Mouse (Mus musculus) hindbrain, embryonic 15.5 days (tissue): ENCODE measurements around the gene Kcnma1. TPM values are rescaled to one million over a fixed set of nuclear protein-coding genes. Genes with fewer than 3 reads are reported as not detected.

Experiments used
- ATAC-seq: fragments of 200-750 bp; cut with Nextera tagmentation; 2 replicates; pipeline ENCODE4 v1.8.0; 2017; ENCODE audit warnings: low read depth, moderate number of reproducible peaks, moderate TSS enrichment; ENCODE audit not compliant: low FRiP score
- H3K27ac ChIP-seq: fragments of 300-500 bp; sonication (generic); replicated peaks from 2 replicates; pipeline ENCODE4 v1.5.1; 2015; ENCODE audit warnings: mild to moderate bottlenecking, inconsistent platforms
- H3K27me3 ChIP-seq: fragments of 300-500 bp; sonication (generic); 2 replicates; pipeline ENCODE4 v1.6.1; 2015; ENCODE audit warnings: control low read depth, inconsistent platforms
- H3K36me3 ChIP-seq: fragments of 300-500 bp; sonication (generic); 2 replicates; pipeline ENCODE4 v1.6.1; 2015; ENCODE audit warnings: control low read depth, inconsistent platforms
- H3K4me1 ChIP-seq: fragments of 300-500 bp; sonication (generic); replicated peaks from 2 replicates; pipeline ENCODE4 v1.6.1; 2015; ENCODE audit warnings: control low read depth, inconsistent platforms
- H3K4me2 ChIP-seq: fragments of 300-500 bp; sonication (generic); 2 replicates; pipeline ENCODE4 v1.6.1; 2015; ENCODE audit warnings: moderate library complexity, mild to moderate bottlenecking, inconsistent platforms
- H3K4me3 ChIP-seq: fragments of 300-500 bp; sonication (generic); 2 replicates; pipeline ENCODE4 v1.5.1; 2015; ENCODE audit warnings: mild to moderate bottlenecking, inconsistent platforms
- H3K9ac ChIP-seq: fragments of 300-500 bp; sonication (generic); 2 replicates; pipeline ENCODE4 v1.6.1; 2015; ENCODE audit warnings: inconsistent platforms
- H3K9me3 ChIP-seq: fragments of 300-500 bp; sonication (generic); 2 replicates; pipeline ENCODE4 v1.6.1; 2016; ENCODE audit warnings: control low read depth, inconsistent platforms
- whole genome bisulfite sequencing: fragments of 180-500 bp; shearing (Covaris S2); methylation state at CpG from one replicate; pipeline ENCODE4 v1.1.7; 2015; 5-methylcytosine and 5-hydroxymethylcytosine counted together
- polyA plus RNA-seq: library from polyadenylated mRNA; unstranded; fragments of >200 nt; fragmentation: Nextera tagmentation; extraction: Ambion mirVana; gene quantifications from 2 replicates; pipeline ENCODE4 v1.2.1, GENCODE M21; 2015

Gene Kcnma1
- polyA plus RNA-seq, 1 experiment from 2014 or later = 16.6 TPM

DNA sequence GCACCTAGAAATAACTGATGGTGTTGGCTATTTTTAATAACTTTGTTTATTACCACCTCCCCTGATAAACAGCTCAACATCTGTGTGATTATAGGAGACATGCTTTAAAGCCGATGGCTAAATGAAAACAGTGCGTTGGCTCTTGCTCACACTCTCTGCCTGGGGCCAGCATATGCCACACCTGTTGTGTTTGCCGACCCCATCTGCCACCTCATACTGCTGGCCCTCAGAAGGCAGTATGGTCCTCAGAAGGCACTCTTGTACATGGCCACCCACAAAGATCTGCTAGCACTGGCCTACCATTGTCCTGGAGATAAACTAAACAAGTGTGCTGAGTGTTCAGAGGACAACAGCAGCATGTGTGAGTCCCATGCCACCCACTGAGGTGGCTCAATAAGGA, 118.3 kb downstream of the Kcnma1 start:
- peaks cover 13% of the 10 kb centered on the region for H3K4me1 ChIP-seq
- 67% methylated on average over 3 of the region's 3 CpGs for WGBS
- H3K9ac ChIP-seq = no peak overlapping the region
- no peak for ATAC-seq
- H3K4me3 ChIP-seq = no peak overlapping the region
- H3K27ac ChIP-seq = no peak overlapping the region
- H3K9me3 ChIP-seq = no peaks in the 10 kb centered on the region
- H3K36me3 ChIP-seq = no peaks in the 10 kb centered on the region
- H3K4me2 ChIP-seq = no peak overlapping the region
- H3K27me3 ChIP-seq = no peaks in the 10 kb centered on the region

DNA sequence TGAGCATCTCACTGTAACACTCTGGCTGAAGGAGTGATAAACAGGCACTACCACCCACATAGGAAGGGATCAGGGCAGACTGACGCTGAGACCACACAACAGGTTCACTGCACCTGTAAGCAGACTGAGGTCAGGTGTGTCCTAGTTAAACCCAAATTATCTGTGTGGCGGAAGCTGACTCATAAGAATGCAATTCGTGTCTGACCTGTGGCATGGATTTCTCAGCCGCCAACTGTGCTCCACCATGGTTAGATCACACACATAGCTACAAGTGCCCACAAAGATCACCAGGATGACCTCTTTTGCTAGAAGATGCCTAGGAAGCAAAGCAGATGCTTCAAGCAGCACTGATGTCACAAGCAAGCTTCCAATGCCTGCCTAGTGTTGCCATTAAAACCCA, 128.2 kb downstream of the Kcnma1 start:
- no peak overlapping the region for H3K27ac ChIP-seq
- no peaks in the 10 kb centered on the region for H3K36me3 ChIP-seq
- WGBS = 86% methylated on average over 4 of the region's 4 CpGs
- no peaks in the 10 kb centered on the region for H3K9me3 ChIP-seq
- ATAC-seq = no peak
- H3K4me2 ChIP-seq = no peak overlapping the region
- no peak overlapping the region for H3K4me3 ChIP-seq
- no peaks in the 10 kb centered on the region for H3K4me1 ChIP-seq
- no peaks in the 10 kb centered on the region for H3K27me3 ChIP-seq
- H3K9ac ChIP-seq = no peak overlapping the region

DNA sequence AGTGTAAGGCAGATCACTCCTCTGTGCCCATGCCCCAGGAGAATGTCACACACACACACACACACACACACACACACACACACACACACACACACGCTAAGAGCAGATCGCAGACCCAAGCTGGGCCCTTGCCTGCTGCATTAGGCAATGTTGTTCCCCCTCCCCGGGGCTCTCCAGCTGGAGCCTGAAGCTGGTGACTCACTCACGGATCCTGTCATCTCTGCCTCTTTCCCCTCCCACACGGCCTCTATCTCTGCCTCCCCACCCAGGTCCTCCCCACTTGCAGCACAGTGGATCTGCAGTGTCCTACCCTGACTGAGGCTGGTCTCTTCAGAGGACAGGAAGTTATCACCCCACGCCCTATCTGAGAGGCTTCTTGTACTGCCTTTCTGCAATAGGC, 128.8 kb downstream of the Kcnma1 start:
- WGBS = 48% methylated on average over 6 of the region's 6 CpGs
- H3K9ac ChIP-seq = no peak overlapping the region
- no peaks in the 10 kb centered on the region for H3K9me3 ChIP-seq
- 0 out of 2 replicates have a peak, but pooled peaks have one; percentile 38 for ATAC-seq
- no peak overlapping the region for H3K4me2 ChIP-seq
- no peak overlapping the region for H3K27ac ChIP-seq
- H3K4me1 ChIP-seq = no peaks in the 10 kb centered on the region
- H3K4me3 ChIP-seq = no peak overlapping the region
- H3K27me3 ChIP-seq = no peaks in the 10 kb centered on the region
- H3K36me3 ChIP-seq = no peaks in the 10 kb centered on the region

DNA sequence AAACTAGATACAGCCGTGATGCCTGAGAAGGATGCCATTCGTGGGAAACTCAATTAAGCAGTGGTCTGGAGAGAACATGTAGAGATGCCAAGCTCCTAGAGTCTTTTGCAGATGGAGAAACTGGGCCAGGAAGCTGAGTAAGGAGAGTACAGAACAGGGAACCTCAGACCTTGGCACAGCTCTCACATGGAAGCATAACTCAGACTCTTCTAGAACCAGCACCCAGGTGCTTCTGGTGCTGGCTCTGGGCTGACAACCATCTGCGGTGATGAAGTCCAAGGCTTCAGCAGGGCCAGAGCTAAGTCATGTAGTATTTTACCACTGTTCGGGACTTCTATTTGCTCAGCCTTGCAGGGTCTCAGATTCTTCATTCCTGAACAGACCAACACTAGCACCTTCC, 129.2 kb downstream of the Kcnma1 start:
- H3K27me3 ChIP-seq = no peaks in the 10 kb centered on the region
- no peaks in the 10 kb centered on the region for H3K4me1 ChIP-seq
- WGBS = 90% methylated on average over 4 of the region's 4 CpGs
- no peak overlapping the region for H3K4me3 ChIP-seq
- no peak for ATAC-seq
- H3K4me2 ChIP-seq = no peak overlapping the region
- no peak overlapping the region for H3K27ac ChIP-seq
- no peaks in the 10 kb centered on the region for H3K36me3 ChIP-seq
- H3K9ac ChIP-seq = no peak overlapping the region
- H3K9me3 ChIP-seq = no peaks in the 10 kb centered on the region

DNA sequence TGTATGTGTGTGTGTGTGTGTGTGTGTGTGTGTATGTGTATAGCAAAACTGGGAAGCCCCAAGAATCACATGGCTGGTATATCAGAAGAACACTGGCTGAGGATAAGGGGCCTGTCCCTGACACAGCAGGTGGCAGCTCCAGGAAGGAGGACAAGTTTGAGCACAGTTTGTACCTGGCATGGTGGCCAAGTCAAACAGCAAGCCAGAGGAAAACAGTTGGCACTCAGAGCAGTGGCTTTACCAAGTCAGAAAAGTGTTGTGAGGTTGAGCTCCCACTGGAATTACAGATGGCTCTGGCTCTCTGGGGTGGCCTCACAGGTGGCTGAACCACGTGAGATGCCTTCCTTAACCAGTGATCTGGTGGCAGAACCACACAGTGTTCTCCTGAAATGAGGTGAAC, 132.3 kb downstream of the Kcnma1 start:
- no peak overlapping the region for H3K4me3 ChIP-seq
- WGBS = 71% methylated on average over 1 of the region's 1 CpGs
- no peak overlapping the region for H3K4me2 ChIP-seq
- H3K27ac ChIP-seq = no peak overlapping the region
- H3K4me1 ChIP-seq = no peaks in the 10 kb centered on the region
- ATAC-seq = no peak
- no peaks in the 10 kb centered on the region for H3K9me3 ChIP-seq
- no peak overlapping the region for H3K9ac ChIP-seq
- no peaks in the 10 kb centered on the region for H3K27me3 ChIP-seq
- no peaks in the 10 kb centered on the region for H3K36me3 ChIP-seq

DNA sequence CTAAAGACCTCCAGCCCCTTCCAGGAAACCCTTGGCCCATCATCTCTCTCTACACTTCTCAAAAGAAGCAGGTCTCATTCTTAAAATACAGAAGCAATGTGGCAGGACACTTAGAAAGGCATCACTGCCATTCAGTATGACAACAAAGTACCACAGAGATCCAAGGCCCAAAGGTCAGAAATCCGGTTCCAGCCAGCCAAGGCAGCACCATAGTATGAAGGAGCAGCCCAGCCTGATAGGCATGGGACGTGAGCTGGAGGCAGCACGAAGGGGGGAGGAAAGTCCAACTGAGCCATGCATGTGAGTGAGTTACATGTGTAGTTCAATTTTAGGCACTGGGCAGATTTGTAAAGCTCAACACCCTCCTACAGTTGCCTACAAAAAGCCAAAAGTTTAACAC, 135.0 kb downstream of the Kcnma1 start:
- 79% methylated on average over 3 of the region's 3 CpGs for WGBS
- Histone ChIP-seq H3K9ac (no peak overlapping the region), H3K4me1 (peaks cover 6% of the 10 kb centered on the region; the same call in 1 of the 2 replicates), H3K4me2 (no peak overlapping the region), H3K27ac (no peak overlapping the region), H3K36me3 (no peaks in the 10 kb centered on the region), H3K27me3 (no peaks in the 10 kb centered on the region), H3K9me3 (no peaks in the 10 kb centered on the region), H3K4me3 (no peak overlapping the region)
- ATAC-seq = no peak

DNA sequence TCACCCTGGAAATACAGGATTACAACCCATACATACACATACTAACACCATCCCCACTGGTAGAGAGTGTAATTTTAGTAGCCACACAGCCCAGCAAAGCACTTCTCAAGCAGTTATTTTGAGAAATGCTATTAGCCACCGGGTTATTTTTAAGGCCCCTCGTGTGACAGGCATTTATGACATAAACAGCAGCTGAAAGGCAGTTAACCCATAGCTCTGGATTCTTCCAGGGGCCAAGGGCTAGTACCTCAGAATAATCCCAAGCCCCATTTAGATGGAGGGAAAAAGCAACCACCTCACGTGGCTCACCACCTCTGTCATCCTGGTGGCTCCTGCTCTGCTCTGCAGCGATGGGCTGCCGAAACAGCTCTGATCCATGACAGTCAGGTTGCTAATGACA, 136.7 kb downstream of the Kcnma1 start:
- H3K4me3 ChIP-seq = no peak overlapping the region

DNA sequence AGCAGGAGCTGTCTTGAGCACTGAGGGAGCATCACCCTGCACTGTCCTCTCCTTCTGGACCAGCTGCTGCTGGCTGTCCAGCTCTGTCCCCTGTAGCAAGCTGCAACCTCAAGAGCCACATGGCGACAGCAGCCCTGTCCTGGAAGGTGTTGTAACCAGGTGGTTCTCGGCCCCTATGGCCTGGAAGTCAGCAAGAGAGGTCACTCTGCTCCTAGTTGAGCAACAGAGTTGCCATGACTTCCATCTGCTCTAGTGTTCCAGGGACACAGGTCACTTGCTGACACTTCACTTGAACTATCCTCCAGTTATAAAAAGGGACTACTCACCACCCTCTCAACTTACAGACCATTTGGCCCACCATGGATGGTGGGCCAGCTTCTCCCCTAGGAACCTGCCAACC, 139.7 kb downstream of the Kcnma1 start:
- peaks cover 22% of the 10 kb centered on the region for H3K4me1 ChIP-seq
- H3K27me3 ChIP-seq = no peaks in the 10 kb centered on the region
- no peaks in the 10 kb centered on the region for H3K9me3 ChIP-seq
- H3K4me3 ChIP-seq = no peak overlapping the region
- no peak for ATAC-seq
- H3K4me2 ChIP-seq = no peak overlapping the region
- no peak overlapping the region for H3K27ac ChIP-seq
- H3K9ac ChIP-seq = no peak overlapping the region
- 93% methylated on average over 2 of the region's 2 CpGs for WGBS
- H3K36me3 ChIP-seq = no peaks in the 10 kb centered on the region

More for the DNA sequence above, 136.7 kb downstream of the Kcnma1 start:
- H3K27ac ChIP-seq = no peak overlapping the region
- H3K27me3 ChIP-seq = no peaks in the 10 kb centered on the region
- no peaks in the 10 kb centered on the region for H3K9me3 ChIP-seq
- H3K9ac ChIP-seq = no peak overlapping the region
- no peak overlapping the region for H3K4me2 ChIP-seq
- no peaks in the 10 kb centered on the region for H3K36me3 ChIP-seq
- 85% methylated on average over 5 of the region's 5 CpGs for WGBS
- peaks cover 6% of the 10 kb centered on the region; the same call in 1 of the 2 replicates for H3K4me1 ChIP-seq
- no peak for ATAC-seq

DNA sequence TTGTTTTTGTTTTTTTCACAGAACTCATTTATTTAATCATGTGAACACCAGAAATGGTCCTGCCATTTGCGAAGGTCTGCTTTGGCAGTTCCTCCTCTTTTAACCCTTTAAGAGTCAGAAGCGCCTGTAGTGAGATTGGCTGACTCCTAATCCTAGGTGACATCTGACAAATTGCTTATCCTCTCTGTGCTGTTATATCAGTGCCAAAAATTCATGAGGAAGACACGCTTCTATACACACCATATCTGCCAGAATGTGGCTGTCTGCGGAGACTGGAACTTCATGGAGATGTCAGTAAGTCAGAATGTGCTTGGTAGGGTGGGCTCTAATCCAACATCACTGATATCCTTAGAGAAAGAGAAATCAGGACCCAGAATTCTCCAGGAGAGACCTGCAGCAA, 157.3 kb downstream of the Kcnma1 start:
- H3K9ac ChIP-seq = no peak overlapping the region
- no peak for ATAC-seq
- no peaks in the 10 kb centered on the region for H3K4me1 ChIP-seq
- H3K9me3 ChIP-seq = no peaks in the 10 kb centered on the region
- H3K27me3 ChIP-seq = no peaks in the 10 kb centered on the region
- 74% methylated on average over 4 of the region's 4 CpGs for WGBS
- no peak overlapping the region for H3K4me2 ChIP-seq
- no peak overlapping the region for H3K27ac ChIP-seq
- H3K4me3 ChIP-seq = no peak overlapping the region
- H3K36me3 ChIP-seq = no peaks in the 10 kb centered on the region

DNA sequence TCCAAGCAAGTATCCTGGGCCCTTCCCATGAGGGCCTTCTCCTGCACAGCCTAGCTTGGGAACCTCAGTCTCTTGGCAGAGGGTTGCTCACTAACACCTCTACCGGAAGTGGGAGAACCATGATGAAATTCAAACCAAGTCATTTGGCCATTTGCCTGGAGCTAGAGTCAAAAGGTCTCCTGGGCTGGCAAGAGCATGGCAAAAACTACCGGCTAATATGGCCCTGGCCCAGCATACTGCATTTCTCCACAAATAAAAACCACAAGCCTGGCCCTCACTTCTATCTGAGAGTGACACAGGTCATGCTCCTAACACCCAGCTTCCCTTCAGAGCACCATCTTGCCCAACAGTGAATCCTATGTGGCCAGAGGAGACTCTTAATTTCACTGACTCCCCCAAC, 159.3 kb downstream of the Kcnma1 start:
- Histone ChIP-seq H3K36me3 (no peaks in the 10 kb centered on the region), H3K4me2 (no peak overlapping the region), H3K27me3 (no peaks in the 10 kb centered on the region), H3K4me1 (0 out of 2 replicates have a peak, but pooled peaks cover 4% of the 10 kb centered on the region), H3K9ac (no peak overlapping the region), H3K4me3 (no peak overlapping the region), H3K9me3 (no peaks in the 10 kb centered on the region), H3K27ac (no peak overlapping the region)
- 67% methylated on average over 2 of the region's 2 CpGs for WGBS
- no peak for ATAC-seq

DNA sequence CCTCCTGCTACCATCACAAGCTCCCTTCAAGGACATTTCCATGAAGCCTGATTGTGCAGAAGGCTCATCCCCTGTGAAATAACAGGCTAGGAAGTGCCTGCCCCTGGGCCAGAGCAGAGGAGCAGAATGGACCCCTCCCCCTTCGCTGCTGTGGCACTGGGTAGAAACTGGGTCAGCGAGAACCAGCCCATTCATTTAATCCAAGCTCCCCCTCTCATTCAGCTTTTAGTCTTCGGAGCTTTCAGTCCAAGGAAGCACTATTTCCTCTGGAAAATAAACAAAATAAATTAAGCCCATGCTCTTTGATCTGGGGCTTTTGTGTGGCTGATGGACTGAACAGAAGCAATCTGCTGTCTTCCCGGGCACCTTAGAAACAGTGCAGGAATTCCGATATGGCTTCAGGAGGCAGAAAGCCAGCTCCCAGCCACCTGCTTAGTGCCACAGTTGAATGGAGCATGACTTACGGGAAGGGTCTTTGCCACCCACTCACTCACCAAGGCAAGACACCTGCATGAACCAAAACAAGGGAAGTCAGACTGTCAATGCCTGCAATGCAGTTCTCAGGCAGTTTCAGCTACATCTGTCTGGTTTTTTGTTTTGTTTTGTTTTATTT, 165.7 kb downstream of the Kcnma1 start:
- WGBS = 13% methylated on average over 6 of the region's 6 CpGs
- Histone ChIP-seq H3K27ac (peak overlapping the region; percentile 68), H3K4me3 (no peak overlapping the region), H3K4me2 (peak overlapping the region; percentile 7; the same call in 1 of the 2 replicates), H3K9me3 (no peaks in the 10 kb centered on the region), H3K9ac (no peak overlapping the region), H3K27me3 (no peaks in the 10 kb centered on the region), H3K4me1 (peaks cover 21% of the 10 kb centered on the region), H3K36me3 (no peaks in the 10 kb centered on the region)
- ATAC-seq = peak; percentile 84

DNA sequence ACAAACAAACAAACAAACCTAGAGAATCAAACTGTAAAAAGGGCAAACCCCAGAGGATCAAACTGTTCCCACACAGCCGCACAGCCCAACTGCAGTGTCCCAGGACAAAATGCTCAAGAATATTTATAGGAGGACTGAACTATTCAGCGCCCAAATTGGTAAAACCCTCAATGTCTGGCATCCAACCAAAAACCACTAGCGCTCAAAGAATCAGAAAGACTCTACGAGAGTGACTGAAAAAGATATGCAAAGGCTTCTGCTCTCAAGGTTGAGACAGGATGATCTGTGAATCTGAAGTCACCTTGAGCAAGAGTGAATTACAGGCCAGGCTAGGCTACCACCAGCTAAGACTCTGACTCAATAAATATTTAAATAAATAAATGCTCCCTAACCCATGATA, 167.6 kb downstream of the Kcnma1 start:
- H3K4me2 ChIP-seq = no peak overlapping the region
- H3K27me3 ChIP-seq = no peaks in the 10 kb centered on the region
- H3K4me3 ChIP-seq = no peak overlapping the region
- no peaks in the 10 kb centered on the region for H3K36me3 ChIP-seq
- H3K9me3 ChIP-seq = no peaks in the 10 kb centered on the region
- no peak overlapping the region for H3K9ac ChIP-seq
- H3K27ac ChIP-seq = no peak overlapping the region
- ATAC-seq = no peak
- WGBS = 84% methylated on average over 4 of the region's 4 CpGs
- H3K4me1 ChIP-seq = peaks cover 21% of the 10 kb centered on the region

DNA sequence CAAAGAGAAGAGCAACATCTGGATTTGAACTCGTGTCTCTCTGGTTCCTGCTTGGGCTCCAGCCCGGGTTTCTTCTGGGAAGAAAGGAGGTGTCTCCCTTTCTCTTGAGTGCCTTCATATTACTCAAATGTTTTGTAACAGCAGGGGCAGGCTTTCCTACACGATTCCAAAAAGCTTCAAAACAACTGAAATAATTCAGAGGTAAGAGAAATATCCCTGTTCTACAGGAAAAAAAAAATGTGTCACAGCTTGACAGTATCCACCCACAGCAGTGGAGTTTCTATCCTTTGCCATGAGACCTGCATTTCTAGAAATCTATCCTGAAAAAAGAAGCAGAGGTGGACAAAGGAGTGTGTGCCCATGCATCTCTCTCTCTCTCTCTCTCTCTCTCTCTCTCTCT, 172.3 kb downstream of the Kcnma1 start:
- H3K36me3 ChIP-seq = no peaks in the 10 kb centered on the region
- no peak overlapping the region for H3K4me3 ChIP-seq
- H3K4me2 ChIP-seq = no peak overlapping the region
- no peak overlapping the region for H3K27ac ChIP-seq
- H3K27me3 ChIP-seq = no peaks in the 10 kb centered on the region
- no peaks in the 10 kb centered on the region for H3K9me3 ChIP-seq
- ATAC-seq = no peak
- H3K4me1 ChIP-seq = peaks cover 4% of the 10 kb centered on the region; the same call in 1 of the 2 replicates
- H3K9ac ChIP-seq = no peak overlapping the region
- 78% methylated on average over 3 of the region's 3 CpGs for WGBS
